Mouse (Mus musculus) forebrain, embryonic 15.5 days (tissue): ENCODE measurements at regions not wholly inside any gene's neighbourhood (a gene's known extent, or its start where the extent isn't known, plus 50 kb on each side); places are given as distances from the start of the nearest gene placed in this dataset.

Source experiments
- ATAC-seq: fragments of 200-750 bp; cut with Nextera tagmentation; replicated peaks from 2 replicates; pipeline ENCODE4 v1.8.0; 2017; ENCODE audit warnings: mild to moderate bottlenecking, moderate TSS enrichment, moderate library complexity
- H3K27ac ChIP-seq: fragments of 300-500 bp; sonication (generic); replicated peaks from 2 replicates; pipeline ENCODE4 v1.5.1; 2015; ENCODE audit warnings: mild to moderate bottlenecking, inconsistent platforms
- H3K27me3 ChIP-seq: fragments of 300-500 bp; sonication (generic); 2 replicates; pipeline ENCODE4 v1.6.1; 2015; ENCODE audit warnings: inconsistent platforms
- H3K36me3 ChIP-seq: fragments of 300-500 bp; sonication (generic); 2 replicates; pipeline ENCODE4 v1.6.1; 2015; ENCODE audit warnings: mild to moderate bottlenecking, inconsistent platforms
- H3K4me1 ChIP-seq: fragments of 300-500 bp; sonication (generic); 2 replicates; pipeline ENCODE4 v1.6.1; 2015; ENCODE audit warnings: inconsistent platforms
- H3K4me2 ChIP-seq: fragments of 300-500 bp; sonication (generic); replicated peaks from 2 replicates; pipeline ENCODE4 v1.6.1; 2015; ENCODE audit warnings: mild to moderate bottlenecking, inconsistent platforms
- H3K4me3 ChIP-seq: fragments of 300-500 bp; sonication (generic); 2 replicates; pipeline ENCODE4 v1.5.1; 2015; ENCODE audit warnings: mild to moderate bottlenecking, inconsistent platforms
- H3K9ac ChIP-seq: fragments of 300-500 bp; sonication (generic); replicated peaks from 2 replicates; pipeline ENCODE4 v1.6.1; 2015; ENCODE audit warnings: mild to moderate bottlenecking, inconsistent platforms
- H3K9me3 ChIP-seq: fragments of 300-500 bp; sonication (generic); 2 replicates; pipeline ENCODE4 v1.6.1; 2016; ENCODE audit warnings: inconsistent platforms
- WGBS: fragments of 180-500 bp; shearing (Covaris S2); methylation state at CpG from one replicate; pipeline ENCODE4 v1.1.7; 2015; ENCODE audit warnings: mixed read lengths; 5-methylcytosine and 5-hydroxymethylcytosine counted together

DNA sequence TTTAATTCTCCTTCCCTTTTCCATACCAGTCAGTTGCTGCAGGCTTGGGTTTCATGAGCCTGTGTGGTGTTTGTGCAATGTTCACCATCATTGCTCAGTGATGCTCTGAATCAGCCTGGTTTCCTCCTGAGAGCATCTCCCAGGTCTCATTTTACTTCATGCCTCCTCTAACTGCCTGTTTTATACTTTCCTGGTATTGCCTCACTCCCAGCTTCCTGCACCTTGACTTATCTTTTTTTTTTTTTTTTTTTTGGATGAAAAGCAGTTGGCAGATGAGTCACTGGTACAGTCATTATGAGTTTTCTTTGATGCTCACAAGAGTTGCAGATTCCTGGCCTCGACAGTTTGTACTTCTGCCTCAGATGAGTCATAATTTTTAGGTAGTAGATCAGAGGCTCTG is 81.5 kb upstream of the Tet2 start:
- ATAC-seq: no peak
- Histone ChIP-seq H3K9ac (no peak overlapping the region), H3K4me2 (no peak overlapping the region), H3K27me3 (no peaks in the 10 kb centered on the region), H3K9me3 (no peaks in the 10 kb centered on the region), H3K27ac (no peak overlapping the region), H3K36me3 (no peaks in the 10 kb centered on the region), H3K4me3 (no peak overlapping the region), H3K4me1 (no peaks in the 10 kb centered on the region)
- 86% methylated on average over 1 of the region's 1 CpGs for whole genome bisulfite sequencing

GRCm38 (mm10) chr3:133627116-133627844 is 82.3 kb upstream of the Tet2 start:
- no peak overlapping the region for H3K4me2 ChIP-seq
- WGBS: 93% methylated on average over 3 of the region's 3 CpGs

GRCm38 (mm10) chr3:133634306-133634705 is 89.4 kb upstream of the Tet2 start:
- Histone ChIP-seq H3K4me3 (no peak overlapping the region), H3K27me3 (no peaks in the 10 kb centered on the region), H3K9ac (no peak overlapping the region), H3K4me2 (no peak overlapping the region), H3K9me3 (no peaks in the 10 kb centered on the region), H3K27ac (no peak overlapping the region), H3K4me1 (no peaks in the 10 kb centered on the region), H3K36me3 (no peaks in the 10 kb centered on the region)
- no peak for ATAC-seq
- 87% methylated on average over 5 of the region's 5 CpGs for WGBS

More at GRCm38 (mm10) chr3:133627116-133627844, 82.3 kb upstream of the Tet2 start:
- Histone ChIP-seq H3K4me1 (no peaks in the 10 kb centered on the region), H3K27me3 (no peaks in the 10 kb centered on the region), H3K27ac (no peak overlapping the region), H3K4me3 (no peak overlapping the region), H3K9me3 (no peaks in the 10 kb centered on the region), H3K9ac (no peak overlapping the region), H3K36me3 (no peaks in the 10 kb centered on the region)
- ATAC-seq: no peak

GRCm38 (mm10) chr3:133645604-133646003 is 100.7 kb upstream of the Tet2 start:
- Histone ChIP-seq H3K4me2 (no peak overlapping the region), H3K27me3 (no peaks in the 10 kb centered on the region), H3K4me1 (no peaks in the 10 kb centered on the region), H3K36me3 (no peaks in the 10 kb centered on the region), H3K27ac (no peak overlapping the region), H3K4me3 (no peak overlapping the region), H3K9me3 (no peaks in the 10 kb centered on the region), H3K9ac (no peak overlapping the region)
- no peak for ATAC-seq
- 100% methylated on average over 1 of the region's 1 CpGs for WGBS

DNA sequence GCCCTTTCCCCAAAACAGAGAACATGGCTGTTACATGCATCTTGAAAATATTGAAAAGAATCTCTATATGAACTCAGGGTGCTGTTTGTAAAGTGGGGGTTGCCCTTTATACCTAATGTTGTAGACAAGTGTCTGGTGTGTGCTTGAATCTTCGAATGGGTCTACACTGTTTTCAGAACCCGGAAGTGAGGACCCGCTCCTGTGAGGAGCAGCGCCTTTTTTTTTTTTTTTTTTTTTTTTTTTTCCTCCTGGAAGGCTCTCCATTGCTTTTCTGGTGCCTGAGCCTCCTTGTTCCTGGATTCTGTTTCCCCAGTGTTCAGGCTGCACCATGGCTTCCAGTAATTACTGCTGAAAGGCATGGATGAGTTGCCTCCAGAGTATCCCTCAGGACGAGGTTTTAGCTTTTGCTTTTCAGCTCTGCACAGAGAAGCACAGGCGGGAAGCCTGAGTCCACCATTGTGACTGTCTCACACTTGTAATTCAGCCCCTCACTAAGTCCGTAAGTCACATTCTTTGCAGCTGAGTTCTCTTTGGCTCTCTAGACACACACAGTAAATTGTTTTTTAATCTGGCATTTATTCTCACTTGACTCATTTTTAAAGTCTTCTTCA is 101.6 kb upstream of the Tet2 start:
- Histone ChIP-seq H3K4me1 (no peaks in the 10 kb centered on the region), H3K4me3 (no peak overlapping the region), H3K27me3 (no peaks in the 10 kb centered on the region), H3K9me3 (no peaks in the 10 kb centered on the region), H3K9ac (no peak overlapping the region), H3K4me2 (no peak overlapping the region), H3K27ac (no peak overlapping the region), H3K36me3 (no peaks in the 10 kb centered on the region)
- WGBS: 35% methylated on average over 7 of the region's 7 CpGs
- ATAC-seq: no peak

DNA sequence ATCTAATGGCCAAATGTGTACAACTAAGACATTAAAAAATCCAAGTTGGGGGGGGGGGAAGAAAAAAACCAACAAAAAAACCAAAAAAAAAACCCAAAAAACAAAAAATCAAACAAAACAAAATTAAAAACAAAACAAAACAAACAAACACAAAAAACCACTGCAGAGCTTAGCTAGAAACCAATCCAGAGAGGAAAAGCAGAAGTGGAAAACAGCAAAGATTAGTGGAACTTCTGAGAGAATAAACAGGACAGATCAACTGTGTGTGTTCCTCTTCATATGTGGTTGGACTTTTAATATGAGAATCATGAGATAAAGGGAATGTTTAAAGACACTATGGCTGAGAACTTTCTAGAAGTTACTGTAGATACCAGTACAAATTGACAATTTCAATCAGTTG is 105.1 kb upstream of the Tet2 start:
- Histone ChIP-seq H3K27me3 (no peaks in the 10 kb centered on the region), H3K36me3 (no peaks in the 10 kb centered on the region), H3K27ac (no peak overlapping the region), H3K9ac (no peak overlapping the region), H3K4me2 (no peak overlapping the region), H3K4me3 (no peak overlapping the region), H3K9me3 (no peaks in the 10 kb centered on the region), H3K4me1 (no peaks in the 10 kb centered on the region)
- no peak for ATAC-seq

DNA sequence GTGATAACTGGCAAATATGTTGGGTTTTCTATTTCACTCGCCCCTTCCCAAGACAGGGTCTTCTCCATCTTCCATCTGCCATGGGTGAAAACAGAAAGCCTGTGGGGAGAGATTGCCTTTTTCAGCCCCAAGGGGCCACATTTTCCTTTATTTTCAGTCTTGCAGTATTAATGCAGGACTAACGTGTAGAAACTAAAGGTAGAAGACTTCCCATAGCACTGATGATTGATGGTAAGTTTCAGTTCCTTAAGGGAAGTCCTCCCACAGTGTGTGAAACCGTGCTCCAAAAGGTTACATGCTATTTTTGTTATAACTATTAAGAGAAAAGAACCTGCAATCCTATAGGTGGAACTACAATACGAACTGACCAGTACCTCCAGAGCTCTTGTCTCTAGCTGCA is 107.1 kb upstream of the Tet2 start:
- Histone ChIP-seq H3K27me3 (no peaks in the 10 kb centered on the region), H3K4me1 (no peaks in the 10 kb centered on the region), H3K4me3 (no peak overlapping the region), H3K36me3 (no peaks in the 10 kb centered on the region), H3K4me2 (no peak overlapping the region), H3K9ac (no peak overlapping the region), H3K9me3 (no peaks in the 10 kb centered on the region), H3K27ac (no peak overlapping the region)
- ATAC-seq: no peak
- WGBS: 89% methylated on average over 4 of the region's 4 CpGs

GRCm38 (mm10) chr3:133659759-133660158 is 114.8 kb upstream of the Tet2 start:
- Histone ChIP-seq H3K36me3 (no peaks in the 10 kb centered on the region), H3K4me3 (no peak overlapping the region), H3K9me3 (no peaks in the 10 kb centered on the region), H3K27ac (no peak overlapping the region), H3K4me2 (no peak overlapping the region), H3K27me3 (no peaks in the 10 kb centered on the region), H3K9ac (no peak overlapping the region), H3K4me1 (no peaks in the 10 kb centered on the region)
- ATAC-seq: no peak
- 91% methylated on average over 8 of the region's 8 CpGs for WGBS

DNA sequence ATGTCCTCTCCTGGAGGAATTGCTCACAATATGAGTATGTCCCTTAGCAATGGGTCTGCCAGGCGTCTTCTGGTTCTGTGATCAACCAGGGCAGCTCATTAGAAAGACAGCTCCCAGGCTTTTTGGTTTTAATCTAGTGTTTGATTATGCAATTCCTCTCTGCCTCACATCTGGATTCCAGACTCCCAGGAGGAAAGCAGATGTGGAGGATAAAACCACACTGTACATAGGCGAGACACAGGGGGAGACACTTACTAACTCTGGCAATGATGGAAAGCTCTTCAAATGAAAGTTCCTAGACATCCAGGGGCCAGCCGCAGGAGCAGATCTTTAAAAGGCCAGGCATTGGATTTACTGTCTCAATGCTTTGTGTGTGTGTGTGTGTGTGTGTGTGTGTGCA is 116.4 kb upstream of the Tet2 start:
- no peak for ATAC-seq
- WGBS: 83% methylated on average over 3 of the region's 3 CpGs
- H3K4me1 ChIP-seq: no peaks in the 10 kb centered on the region

DNA sequence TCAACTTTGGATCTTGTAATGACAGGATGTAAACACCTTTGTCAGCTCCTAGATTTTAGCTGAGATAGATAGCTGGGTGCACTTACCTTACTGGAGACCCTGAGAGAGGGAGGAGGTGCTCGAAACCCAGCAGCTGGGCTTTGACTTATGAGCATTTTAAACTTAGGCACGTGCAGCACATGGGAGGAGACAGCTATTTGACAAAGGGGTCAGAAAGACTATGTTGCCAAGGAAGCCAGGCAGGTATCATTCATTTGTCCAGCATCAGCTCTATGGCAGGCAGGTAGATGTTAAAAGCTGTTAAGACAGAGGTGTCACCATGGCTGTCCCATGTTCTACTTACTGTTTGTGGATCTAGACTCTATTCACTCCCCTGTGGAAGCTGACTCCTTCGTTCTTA is 120.0 kb upstream of the Tet2 start:
- Histone ChIP-seq H3K9ac (no peak overlapping the region), H3K4me2 (no peak overlapping the region), H3K9me3 (no peaks in the 10 kb centered on the region), H3K27me3 (no peaks in the 10 kb centered on the region), H3K4me1 (no peaks in the 10 kb centered on the region), H3K27ac (no peak overlapping the region), H3K36me3 (no peaks in the 10 kb centered on the region), H3K4me3 (no peak overlapping the region)
- 89% methylated on average over 3 of the region's 3 CpGs for WGBS
- ATAC-seq: no peak

More for the DNA sequence above, 116.4 kb upstream of the Tet2 start:
- H3K4me3 ChIP-seq: no peak overlapping the region
- no peaks in the 10 kb centered on the region for H3K27me3 ChIP-seq
- H3K9me3 ChIP-seq: no peaks in the 10 kb centered on the region
- no peak overlapping the region for H3K27ac ChIP-seq
- H3K36me3 ChIP-seq: no peaks in the 10 kb centered on the region
- H3K9ac ChIP-seq: no peak overlapping the region
- H3K4me2 ChIP-seq: no peak overlapping the region

DNA sequence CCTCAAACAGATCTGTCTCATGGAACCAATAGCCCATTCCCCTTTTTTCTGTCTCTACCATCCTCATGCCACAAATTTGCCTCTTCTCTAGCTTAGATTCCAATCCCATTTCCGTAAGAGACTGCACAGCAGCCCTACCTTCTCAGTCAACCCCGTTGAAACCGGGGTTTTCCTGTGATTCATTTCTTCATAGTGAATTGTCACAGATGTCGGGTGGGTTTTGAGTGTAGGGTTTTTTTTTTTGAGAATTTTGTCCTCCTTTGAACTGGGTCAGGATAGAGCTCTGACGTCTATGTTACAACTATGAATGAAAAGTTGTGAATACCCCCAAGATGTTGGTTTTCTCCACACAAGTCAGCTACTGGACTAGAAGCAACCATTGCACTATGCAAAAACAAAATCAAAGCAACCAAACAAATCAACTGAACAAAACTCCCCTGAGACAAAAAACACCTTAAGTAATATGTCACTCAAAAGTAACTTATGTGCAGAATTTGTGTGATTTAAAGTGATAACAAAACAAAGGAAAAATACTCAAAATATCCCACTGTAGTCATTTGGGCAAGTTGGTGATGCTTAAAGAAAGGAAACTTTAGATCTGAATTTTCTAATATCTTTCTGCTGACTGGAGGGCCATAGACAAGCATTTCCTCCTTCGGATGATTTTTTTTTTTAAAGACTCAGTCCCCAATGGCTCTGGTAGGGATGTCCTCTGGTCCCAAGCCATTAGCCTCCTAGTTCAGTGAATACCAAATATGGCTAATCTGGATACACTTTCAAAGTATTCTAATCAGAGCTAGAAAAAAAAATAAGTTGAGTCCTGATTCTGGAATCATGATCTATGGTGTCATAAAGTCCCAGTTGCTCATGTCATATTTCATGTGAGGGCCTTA is 120.7 kb upstream of the Tet2 start:
- WGBS: 91% methylated on average over 6 of the region's 6 CpGs
- no peaks in the 10 kb centered on the region for H3K36me3 ChIP-seq
- H3K9me3 ChIP-seq: no peaks in the 10 kb centered on the region
- no peak overlapping the region for H3K4me3 ChIP-seq
- H3K27ac ChIP-seq: no peak overlapping the region
- no peaks in the 10 kb centered on the region for H3K4me1 ChIP-seq
- H3K9ac ChIP-seq: no peak overlapping the region
- no peaks in the 10 kb centered on the region for H3K27me3 ChIP-seq
- H3K4me2 ChIP-seq: no peak overlapping the region
- no peak for ATAC-seq

- Histone ChIP-seq H3K4me1 (peaks cover 7% of the 10 kb centered on the region), H3K9ac (no peak overlapping the region), H3K27me3 (no peaks in the 10 kb centered on the region), H3K9me3 (no peaks in the 10 kb centered on the region), H3K27ac (peak overlapping the region; percentile 69), H3K4me3 (no peak overlapping the region), H3K4me2 (peak overlapping the region; percentile 9; the same call in 1 of the 2 replicates), H3K36me3 (no peaks in the 10 kb centered on the region)
- peak; percentile 88 for ATAC-seq
- WGBS: 53% methylated on average over 10 of the region's 10 CpGs
Observed at GRCm38 (mm10) chr3:133672742-133673447, 128.0 kb upstream of the Tet2 start.
